Mouse (Mus musculus): Measurements from ENCODE around the gene Asz1. TPM values are rescaled to one million over a fixed set of nuclear protein-coding genes. Genes with fewer than 3 reads are reported as not detected.

The Asz1 gene
- total RNA-seq (2021), result not detected

- intact Hi-C loops (cut with DNase I), result no loop called here
Measured at GRCm38 (mm10) chr6:18108934-18109333, at the start of gene Asz1. Gene Asz1 (minus strand): TSS chr6:18109061.

GRCm38 (mm10) chr6:18153031-18153430, 44.2 kb upstream of the Asz1 start:
- intact Hi-C loops (cut with DNase I), result no loop called here
- DNase-seq (ENCODE audit: low spot score), result no peak

More at GRCm38 (mm10) chr6:18108934-18109333, at the start of gene Asz1:
- no peak for DNase-seq (ENCODE audit: low spot score)

- intact Hi-C loops (cut with DNase I), result no loop called here
- DNase-seq (ENCODE audit: low spot score), result no peak
Measured at GRCm38 (mm10) chr6:18135246-18135645, 26.4 kb upstream of the Asz1 start.

GRCm38 (mm10) chr6:18128059-18128458, 19.2 kb upstream of the Asz1 start:
- DNase-seq (ENCODE audit: low spot score), result no peak
- intact Hi-C loops (cut with DNase I), result no loop called here

- DNase-seq (ENCODE audit: low spot score), result no peak
- intact Hi-C loops (cut with DNase I), result no loop called here
Measured at GRCm38 (mm10) chr6:18127206-18127983, 18.5 kb upstream of the Asz1 start.

- no peak for DNase-seq (ENCODE audit: low spot score)
- intact Hi-C loops (cut with DNase I), result no loop called here
Measured at GRCm38 (mm10) chr6:18096861-18097260, 12.0 kb downstream of the Asz1 start.

GRCm38 (mm10) chr6:18089098-18089497, 19.8 kb downstream of the Asz1 start:
- DNase-seq (ENCODE audit: low spot score), result no peak
- intact Hi-C loops (cut with DNase I), result no loop called here

GRCm38 (mm10) chr6:18087160-18087804, 21.6 kb downstream of the Asz1 start:
- intact Hi-C loops (cut with DNase I), result loop anchor here (2.0 kb wide), 2 partner anchors 286 to 732 kb away; no protein-coding TSS in a partner anchor
- DNase-seq (ENCODE audit: low spot score), result no peak

- intact Hi-C loops (cut with DNase I), result loop anchor here (5.0 kb wide), 2 partner anchors 151 to 401 kb away; no protein-coding TSS in a partner anchor
- DNase-seq (ENCODE audit: low spot score), result no peak
Measured at GRCm38 (mm10) chr6:18078615-18079014, 30.2 kb downstream of the Asz1 start.

- DNase-seq (ENCODE audit: low spot score), result no peak
- intact Hi-C loops (cut with DNase I), result loop anchor here (5.0 kb wide), 2 partner anchors 150 to 400 kb away; no protein-coding TSS in a partner anchor
Measured at GRCm38 (mm10) chr6:18076986-18077385, 31.9 kb downstream of the Asz1 start.

- intact Hi-C loops (cut with DNase I), result loop anchor here (5.0 kb wide), 2 partner anchors 149 to 399 kb away; no protein-coding TSS in a partner anchor
- DNase-seq (ENCODE audit: low spot score), result no peak
Measured at GRCm38 (mm10) chr6:18076577-18076976, 32.3 kb downstream of the Asz1 start.

- no peak for DNase-seq (ENCODE audit: low spot score)
- intact Hi-C loops (cut with DNase I), result no loop called here
Measured at GRCm38 (mm10) chr6:18057899-18058298, 51.0 kb downstream of the Asz1 start.

GRCm38 (mm10) chr6:18051702-18052101, 57.2 kb downstream of the Asz1 start:
- DNase-seq (ENCODE audit: low spot score), result no peak
- intact Hi-C loops (cut with DNase I), result no loop called here

GRCm38 (mm10) chr6:18044299-18044698, 64.6 kb downstream of the Asz1 start:
- no peak for DNase-seq (ENCODE audit: low spot score)

GRCm38 (mm10) chr6:18043172-18043571, 65.7 kb downstream of the Asz1 start:
- no peak for DNase-seq (ENCODE audit: low spot score)
- intact Hi-C loops (cut with DNase I), result no loop called here

More at GRCm38 (mm10) chr6:18044299-18044698, 64.6 kb downstream of the Asz1 start:
- intact Hi-C loops (cut with DNase I), result no loop called here

- intact Hi-C loops (cut with DNase I), result no loop called here
Measured at GRCm38 (mm10) chr6:18032271-18032670, 76.6 kb downstream of the Asz1 start.

GRCm38 (mm10) chr6:18031509-18032010, 77.3 kb downstream of the Asz1 start:
- intact Hi-C loops (cut with DNase I), result no loop called here
- peak; percentile 60 for DNase-seq (ENCODE audit: low spot score)

More at GRCm38 (mm10) chr6:18032271-18032670, 76.6 kb downstream of the Asz1 start:
- no peak for DNase-seq (ENCODE audit: low spot score)

GRCm38 (mm10) chr6:18030868-18031508, 77.9 kb downstream of the Asz1 start:
- no peak for DNase-seq (ENCODE audit: low spot score)

GRCm38 (mm10) chr6:18029746-18030656, 78.9 kb downstream of the Asz1 start, which contains the start of gene Wnt2:
Gene Wnt2 (minus strand): TSS chr6:18030585.
- no peak for DNase-seq (ENCODE audit: low spot score)
- intact Hi-C loops (cut with DNase I), result no loop called here

More at GRCm38 (mm10) chr6:18030868-18031508, 77.9 kb downstream of the Asz1 start:
- intact Hi-C loops (cut with DNase I), result no loop called here

Measured in heart, postnatal 25 days (tissue).